Mouse (Mus musculus): ENCODE measurements around the gene Prkce. TPM values are rescaled to one million over a fixed set of nuclear protein-coding genes. Genes with fewer than 3 reads are reported as not detected.

Gene Prkce
- polyA plus RNA-seq, 1 experiment from 2014 or later: 5.5 TPM

DNA sequence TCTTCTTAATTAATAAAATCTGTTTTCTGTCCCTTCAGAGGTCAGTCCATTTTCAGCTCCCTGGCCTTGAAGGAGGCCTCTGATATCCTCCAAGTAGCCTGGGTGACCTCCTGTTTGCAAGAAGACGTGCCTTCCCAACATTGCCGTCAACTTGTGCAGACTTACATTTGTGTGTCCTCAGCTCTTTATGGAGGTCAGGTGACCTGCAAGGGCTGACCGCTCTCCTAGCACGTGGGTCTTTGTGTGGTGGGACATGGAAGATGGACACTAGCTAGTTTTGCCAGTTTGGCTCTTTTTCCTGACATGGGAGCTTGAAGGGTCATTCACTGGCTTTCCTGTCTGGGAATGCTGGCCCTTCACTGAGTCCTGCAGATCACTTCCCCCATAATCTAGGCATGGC, 440.4 kb downstream of the Prkce start:
- Histone ChIP-seq H3K27ac (ENCODE audit: low read length) (no peak overlapping the region), H3K9me3 (ENCODE audit: low read length) (no peaks in the 10 kb centered on the region), H3K4me3 (ENCODE audit: low read length) (no peak overlapping the region), H3K9ac (replicated peaks; ENCODE audit: low read length) (no peak overlapping the region), H3K4me1 (ENCODE audit: insufficient read depth, low read length) (peaks cover 7% of the 10 kb centered on the region), H3K27me3 (ENCODE audit: insufficient read depth, low read length) (no peaks in the 10 kb centered on the region), H3K36me3 (ENCODE audit: insufficient read depth, low read length) (no peaks in the 10 kb centered on the region), H3K4me2 (replicated peaks; ENCODE audit: low read depth, low read length) (no peak overlapping the region)
- ATAC-seq (ENCODE audit: low FRiP score, low TSS enrichment): no peak
- 63% methylated on average over 4 of the region's 4 CpGs for WGBS

DNA sequence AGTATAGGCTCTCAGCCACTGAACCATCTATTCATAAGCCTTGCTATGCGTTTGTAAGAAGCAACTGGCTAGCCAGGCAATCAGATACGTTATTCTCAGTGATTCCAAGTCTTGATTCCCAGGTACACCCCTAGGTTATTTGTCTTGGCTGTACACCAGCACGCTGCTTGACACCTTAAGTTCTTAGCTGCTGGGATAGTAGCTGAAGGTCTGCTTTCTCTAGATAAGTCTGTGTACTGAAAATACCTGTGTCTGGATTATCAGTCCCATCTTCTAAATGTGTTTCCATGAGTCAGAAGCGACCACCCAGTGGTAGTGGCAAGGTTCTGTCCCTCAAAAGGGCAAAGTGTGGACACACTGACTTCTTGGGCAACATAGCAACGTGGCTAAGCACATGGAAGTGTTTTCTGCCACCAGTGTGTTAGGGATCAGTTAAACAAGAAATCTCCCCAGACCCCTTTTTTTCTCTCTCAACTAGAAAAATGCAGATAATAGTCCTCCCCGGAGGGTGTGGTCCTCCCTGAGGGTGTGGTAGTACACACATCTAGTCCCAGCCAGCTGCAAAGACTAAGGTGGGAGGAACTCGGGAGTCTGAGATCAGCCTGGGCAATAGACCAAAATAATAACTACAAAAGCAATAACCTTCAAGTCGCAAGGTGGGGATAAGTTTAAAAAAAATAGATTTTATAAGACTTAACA, 442.8 kb downstream of the Prkce start:
- no peak overlapping the region for H3K4me3 ChIP-seq (ENCODE audit: low read length)
- no peak overlapping the region for H3K9ac ChIP-seq (replicated peaks; ENCODE audit: low read length)
- no peaks in the 10 kb centered on the region for H3K4me1 ChIP-seq (ENCODE audit: insufficient read depth, low read length)
- WGBS: 73% methylated on average over 8 of the region's 8 CpGs
- ATAC-seq (ENCODE audit: low FRiP score, low TSS enrichment): no peak
- H3K4me2 ChIP-seq (replicated peaks; ENCODE audit: low read depth, low read length): no peak overlapping the region
- H3K27me3 ChIP-seq (ENCODE audit: insufficient read depth, low read length): no peaks in the 10 kb centered on the region
- H3K27ac ChIP-seq (ENCODE audit: low read length): no peak overlapping the region
- no peaks in the 10 kb centered on the region for H3K36me3 ChIP-seq (ENCODE audit: insufficient read depth, low read length)
- no peaks in the 10 kb centered on the region for H3K9me3 ChIP-seq (ENCODE audit: low read length)

DNA sequence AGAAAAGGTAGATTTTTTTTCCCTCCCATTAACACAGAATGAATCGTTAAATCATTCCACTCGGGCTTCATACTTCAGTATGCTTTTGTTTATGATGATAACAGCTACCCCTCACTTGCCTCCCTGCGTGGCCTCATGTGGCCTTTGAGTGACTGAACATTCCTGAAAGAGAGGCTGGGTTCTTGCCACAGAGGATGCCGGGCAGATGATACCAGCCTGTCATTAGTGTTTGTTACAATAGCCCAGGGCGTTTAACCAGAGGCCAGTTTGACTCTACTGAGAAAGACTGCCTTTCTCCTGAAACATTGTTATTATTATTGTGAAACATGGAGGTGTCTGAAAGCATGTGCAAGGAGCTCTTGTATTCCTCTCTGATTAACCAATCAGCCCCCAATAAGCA, 444.2 kb downstream of the Prkce start:
- no peak for ATAC-seq (ENCODE audit: low FRiP score, low TSS enrichment)
- H3K4me3 ChIP-seq (ENCODE audit: low read length): no peak overlapping the region

DNA sequence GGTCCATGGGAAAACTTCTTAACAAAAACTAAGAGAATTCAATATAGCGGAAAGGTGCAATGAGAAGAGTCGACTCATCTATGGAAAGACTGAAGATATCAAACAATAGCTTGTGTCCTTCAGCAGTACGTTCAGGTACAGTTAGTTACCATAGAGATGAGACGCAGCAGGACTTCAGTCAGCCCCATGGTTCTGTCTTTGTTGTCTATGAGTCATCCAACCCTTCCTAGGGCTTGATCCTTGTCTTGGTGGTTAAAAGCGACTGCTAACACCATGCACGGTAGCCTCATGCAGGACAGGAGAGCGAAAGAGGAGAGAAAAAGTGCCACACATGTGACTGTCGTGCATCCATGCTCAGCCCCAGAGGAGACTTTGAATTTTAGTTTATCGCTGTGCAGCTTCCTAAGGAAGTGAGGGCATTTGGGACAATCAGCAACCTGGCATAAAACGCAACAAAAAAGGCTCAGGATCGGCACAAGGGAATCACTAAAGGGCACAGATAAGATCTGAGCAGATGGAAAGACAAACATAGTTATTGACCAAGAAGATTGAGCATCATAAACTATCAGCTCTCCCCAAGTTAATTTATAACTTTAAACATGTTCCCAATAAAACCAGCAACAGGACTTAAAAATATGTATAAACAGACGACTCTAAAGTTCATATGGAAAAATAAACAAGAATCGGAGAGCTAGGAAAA, 448.2 kb downstream of the Prkce start:
- no peak overlapping the region for H3K4me2 ChIP-seq (replicated peaks; ENCODE audit: low read depth, low read length)
- no peaks in the 10 kb centered on the region for H3K36me3 ChIP-seq (ENCODE audit: insufficient read depth, low read length)
- no peaks in the 10 kb centered on the region for H3K9me3 ChIP-seq (ENCODE audit: low read length)
- no peak for ATAC-seq (ENCODE audit: low FRiP score, low TSS enrichment)
- H3K27ac ChIP-seq (ENCODE audit: low read length): no peak overlapping the region
- H3K9ac ChIP-seq (replicated peaks; ENCODE audit: low read length): no peak overlapping the region
- H3K4me3 ChIP-seq (ENCODE audit: low read length): no peak overlapping the region
- peaks cover 15% of the 10 kb centered on the region for H3K4me1 ChIP-seq (ENCODE audit: insufficient read depth, low read length)
- no peaks in the 10 kb centered on the region for H3K27me3 ChIP-seq (ENCODE audit: insufficient read depth, low read length)
- WGBS: 74% methylated on average over 13 of the region's 13 CpGs

More for the DNA sequence above, 444.2 kb downstream of the Prkce start:
- 72% methylated on average over 5 of the region's 5 CpGs for WGBS
- Histone ChIP-seq H3K9ac (replicated peaks; ENCODE audit: low read length) (no peak overlapping the region), H3K9me3 (ENCODE audit: low read length) (no peaks in the 10 kb centered on the region), H3K4me2 (replicated peaks; ENCODE audit: low read depth, low read length) (no peak overlapping the region), H3K27ac (ENCODE audit: low read length) (no peak overlapping the region), H3K27me3 (ENCODE audit: insufficient read depth, low read length) (no peaks in the 10 kb centered on the region), H3K4me1 (ENCODE audit: insufficient read depth, low read length) (no peaks in the 10 kb centered on the region), H3K36me3 (ENCODE audit: insufficient read depth, low read length) (no peaks in the 10 kb centered on the region)

DNA sequence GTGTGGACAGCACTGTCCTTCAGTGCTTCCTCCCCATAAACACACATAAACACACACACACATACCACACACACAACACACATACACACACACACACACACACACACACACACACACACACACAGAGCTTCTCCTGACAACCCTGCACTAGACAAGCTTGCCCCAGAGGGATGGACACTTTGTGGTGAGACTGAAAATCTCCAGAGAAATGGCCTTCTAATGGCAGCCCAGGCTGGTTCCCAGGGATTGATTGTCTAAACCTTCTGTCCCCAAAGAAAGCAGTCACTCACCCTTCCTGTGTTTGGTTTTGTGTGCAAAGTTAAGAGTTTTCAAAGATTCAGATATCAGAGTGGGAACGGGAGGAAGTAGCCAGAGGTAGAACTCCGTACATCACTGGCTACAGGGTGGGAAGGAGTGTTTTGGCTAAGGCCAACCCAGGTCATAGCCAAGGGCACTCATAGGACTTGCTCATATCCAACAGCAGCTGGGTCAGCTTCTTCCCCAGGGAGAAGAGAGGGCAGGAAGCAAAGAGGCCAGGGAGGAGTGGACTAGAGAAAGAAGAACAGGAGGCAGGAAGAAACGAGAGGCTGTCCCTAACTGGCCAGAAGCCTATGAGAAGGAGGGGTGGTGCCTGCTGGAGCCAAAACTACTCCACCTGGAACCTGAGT, 450.1 kb downstream of the Prkce start:
- peak; percentile 21; the same call in 1 of the 2 replicates for ATAC-seq (ENCODE audit: low FRiP score, low TSS enrichment)
- peak overlapping the region; percentile 77 for H3K27ac ChIP-seq (ENCODE audit: low read length)
- 44% methylated on average over 3 of the region's 3 CpGs for WGBS

DNA sequence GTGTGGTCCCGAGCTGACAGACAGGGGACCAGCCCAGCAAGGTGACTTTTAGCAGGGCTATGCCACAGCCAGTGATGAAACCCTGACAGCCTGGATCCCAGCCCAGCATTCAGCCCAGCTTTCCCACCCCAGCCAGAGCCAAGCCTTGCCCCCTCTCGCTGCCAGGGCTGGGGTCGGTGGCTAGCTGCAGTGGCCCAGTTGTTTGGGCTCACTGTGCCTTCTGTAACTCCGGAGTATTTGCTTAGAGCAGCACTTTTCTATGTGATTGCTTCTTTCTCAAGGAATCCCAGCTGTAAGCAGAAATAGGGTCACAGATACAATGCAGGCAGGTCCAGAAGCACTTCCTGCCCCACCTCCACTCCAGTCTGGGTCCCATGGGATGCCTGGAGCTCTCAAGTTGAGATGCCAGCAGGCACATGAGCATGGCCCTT, 450.9 kb downstream of the Prkce start:
- Histone ChIP-seq H3K9me3 (ENCODE audit: low read length) (no peaks in the 10 kb centered on the region), H3K36me3 (ENCODE audit: insufficient read depth, low read length) (no peaks in the 10 kb centered on the region), H3K4me1 (ENCODE audit: insufficient read depth, low read length) (peaks cover 15% of the 10 kb centered on the region), H3K9ac (replicated peaks; ENCODE audit: low read length) (no peak overlapping the region), H3K4me2 (replicated peaks; ENCODE audit: low read depth, low read length) (no peak overlapping the region), H3K4me3 (ENCODE audit: low read length) (no peak overlapping the region), H3K27ac (ENCODE audit: low read length) (peak overlapping the region; percentile 77), H3K27me3 (ENCODE audit: insufficient read depth, low read length) (no peaks in the 10 kb centered on the region)
- peak; percentile 24; the same call in 1 of the 2 replicates for ATAC-seq (ENCODE audit: low FRiP score, low TSS enrichment)
- WGBS: 57% methylated on average over 4 of the region's 4 CpGs

More for the DNA sequence above, 450.1 kb downstream of the Prkce start:
- H3K4me2 ChIP-seq (replicated peaks; ENCODE audit: low read depth, low read length): no peak overlapping the region
- no peak overlapping the region for H3K9ac ChIP-seq (replicated peaks; ENCODE audit: low read length)
- no peaks in the 10 kb centered on the region for H3K27me3 ChIP-seq (ENCODE audit: insufficient read depth, low read length)
- H3K4me3 ChIP-seq (ENCODE audit: low read length): no peak overlapping the region
- H3K4me1 ChIP-seq (ENCODE audit: insufficient read depth, low read length): peaks cover 15% of the 10 kb centered on the region
- no peaks in the 10 kb centered on the region for H3K36me3 ChIP-seq (ENCODE audit: insufficient read depth, low read length)
- H3K9me3 ChIP-seq (ENCODE audit: low read length): no peaks in the 10 kb centered on the region

DNA sequence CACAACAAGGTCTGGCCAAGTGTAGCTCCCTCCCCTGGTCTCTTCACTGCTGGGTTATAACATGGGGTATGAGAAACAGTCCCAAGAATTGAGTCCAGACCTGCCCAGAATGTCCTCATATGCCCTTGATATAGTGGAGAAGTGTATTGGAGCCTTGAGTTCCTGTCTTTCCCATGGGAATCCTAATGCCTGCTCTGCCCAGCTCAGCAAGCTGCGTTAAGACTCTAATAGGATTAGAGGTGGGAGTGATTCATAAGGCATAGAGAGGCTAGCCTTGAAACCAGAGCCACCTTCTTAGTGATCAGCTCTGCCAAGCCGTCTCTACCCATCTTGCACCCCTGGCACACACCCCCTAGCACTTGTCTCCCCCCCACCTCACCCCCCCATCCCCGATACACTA, 455.3 kb downstream of the Prkce start:
- H3K36me3 ChIP-seq (ENCODE audit: insufficient read depth, low read length): 0 out of 2 replicates have a peak, but pooled peaks cover 4% of the 10 kb centered on the region
- no peaks in the 10 kb centered on the region for H3K27me3 ChIP-seq (ENCODE audit: insufficient read depth, low read length)
- no peak overlapping the region for H3K9ac ChIP-seq (replicated peaks; ENCODE audit: low read length)
- no peak overlapping the region for H3K4me3 ChIP-seq (ENCODE audit: low read length)
- H3K4me1 ChIP-seq (ENCODE audit: insufficient read depth, low read length): peaks cover 13% of the 10 kb centered on the region
- WGBS: 83% methylated on average over 3 of the region's 3 CpGs
- H3K4me2 ChIP-seq (replicated peaks; ENCODE audit: low read depth, low read length): no peak overlapping the region
- no peak for ATAC-seq (ENCODE audit: low FRiP score, low TSS enrichment)
- H3K27ac ChIP-seq (ENCODE audit: low read length): no peak overlapping the region
- H3K9me3 ChIP-seq (ENCODE audit: low read length): no peaks in the 10 kb centered on the region

DNA sequence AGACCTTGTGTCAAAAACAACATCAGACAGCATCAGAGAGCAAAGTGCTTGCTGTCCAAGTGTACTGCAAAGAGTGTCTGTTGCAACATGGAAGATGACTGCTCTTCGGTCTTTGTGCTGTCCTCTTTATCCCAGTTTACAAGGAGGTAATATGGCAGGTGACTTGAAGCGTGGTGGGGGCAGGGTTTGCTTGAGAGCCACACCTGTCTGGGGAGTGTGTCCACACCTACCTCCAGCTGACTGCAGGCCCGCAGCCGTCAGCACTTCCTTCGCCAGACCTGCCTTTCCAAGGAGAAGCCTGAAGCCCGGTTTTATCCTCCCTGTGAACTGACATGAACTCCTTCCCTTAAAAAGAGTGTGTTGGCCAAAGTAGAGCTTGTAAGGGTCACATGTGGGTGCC, 458.9 kb downstream of the Prkce start:
- 77% methylated on average over 6 of the region's 6 CpGs for WGBS
- no peak for ATAC-seq (ENCODE audit: low FRiP score, low TSS enrichment)
- Histone ChIP-seq H3K9me3 (ENCODE audit: low read length) (no peaks in the 10 kb centered on the region), H3K36me3 (ENCODE audit: insufficient read depth, low read length) (peaks cover 12% of the 10 kb centered on the region; the same call in 1 of the 2 replicates), H3K9ac (replicated peaks; ENCODE audit: low read length) (no peak overlapping the region), H3K4me1 (ENCODE audit: insufficient read depth, low read length) (no peaks in the 10 kb centered on the region), H3K4me3 (ENCODE audit: low read length) (no peak overlapping the region), H3K27ac (ENCODE audit: low read length) (no peak overlapping the region), H3K27me3 (ENCODE audit: insufficient read depth, low read length) (no peaks in the 10 kb centered on the region), H3K4me2 (replicated peaks; ENCODE audit: low read depth, low read length) (no peak overlapping the region)

DNA sequence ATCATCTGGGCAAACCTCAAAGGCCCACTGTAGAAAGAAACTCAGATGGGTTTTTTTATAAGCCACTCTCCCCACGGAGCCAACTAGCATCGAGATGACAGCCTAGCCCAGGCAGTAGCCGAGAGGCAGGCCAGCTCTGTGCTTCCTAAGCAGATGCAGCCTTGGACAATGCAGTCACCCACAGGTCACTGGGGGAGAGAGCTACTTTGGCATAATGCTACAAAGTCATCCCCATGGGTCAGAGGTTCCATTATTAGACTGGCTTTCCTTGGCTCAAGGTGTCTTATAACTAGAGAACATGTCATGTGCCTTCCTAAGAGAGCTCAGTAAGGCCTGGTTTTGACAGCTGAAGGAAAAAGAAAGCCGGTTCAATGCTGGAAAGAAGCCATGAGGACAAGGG, 465.5 kb downstream of the Prkce start:
- Histone ChIP-seq H3K4me3 (ENCODE audit: low read length) (no peak overlapping the region), H3K9me3 (ENCODE audit: low read length) (no peaks in the 10 kb centered on the region), H3K36me3 (ENCODE audit: insufficient read depth, low read length) (peaks cover 8% of the 10 kb centered on the region; the same call in 1 of the 2 replicates), H3K9ac (replicated peaks; ENCODE audit: low read length) (no peak overlapping the region), H3K27me3 (ENCODE audit: insufficient read depth, low read length) (no peaks in the 10 kb centered on the region), H3K4me2 (replicated peaks; ENCODE audit: low read depth, low read length) (no peak overlapping the region), H3K27ac (ENCODE audit: low read length) (no peak overlapping the region), H3K4me1 (ENCODE audit: insufficient read depth, low read length) (no peaks in the 10 kb centered on the region)
- 83% methylated on average over 4 of the region's 4 CpGs for WGBS
- no peak for ATAC-seq (ENCODE audit: low FRiP score, low TSS enrichment)

DNA sequence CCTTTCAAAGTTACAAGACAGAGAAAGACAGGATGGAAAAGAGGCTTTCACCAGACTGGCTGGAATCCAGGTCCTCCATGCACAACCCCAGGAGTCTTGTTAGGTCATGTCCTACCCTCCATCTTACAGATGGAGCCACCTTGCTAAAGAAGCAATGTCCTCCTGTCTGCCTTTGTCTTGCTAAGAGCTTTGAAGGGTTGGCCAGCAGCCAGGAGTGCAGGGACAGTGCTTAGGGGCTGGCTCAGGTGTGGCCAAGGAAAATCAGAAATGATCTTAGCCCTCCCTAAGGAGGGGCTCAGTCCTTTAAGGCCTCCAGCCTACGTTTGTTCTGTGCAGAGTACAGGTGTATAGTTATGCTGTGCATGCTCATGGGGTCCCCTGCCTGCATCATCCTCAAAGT, 469.7 kb downstream of the Prkce start:
- Histone ChIP-seq H3K27ac (ENCODE audit: low read length) (no peak overlapping the region), H3K36me3 (ENCODE audit: insufficient read depth, low read length) (no peaks in the 10 kb centered on the region), H3K27me3 (ENCODE audit: insufficient read depth, low read length) (no peaks in the 10 kb centered on the region), H3K4me3 (ENCODE audit: low read length) (no peak overlapping the region), H3K4me1 (ENCODE audit: insufficient read depth, low read length) (no peaks in the 10 kb centered on the region), H3K9me3 (ENCODE audit: low read length) (no peaks in the 10 kb centered on the region), H3K4me2 (replicated peaks; ENCODE audit: low read depth, low read length) (no peak overlapping the region), H3K9ac (replicated peaks; ENCODE audit: low read length) (no peak overlapping the region)
- WGBS: 87% methylated on average over 1 of the region's 1 CpGs
- ATAC-seq (ENCODE audit: low FRiP score, low TSS enrichment): no peak
